Mouse (Mus musculus) embryonic facial prominence, embryonic 15.5 days (tissue): ENCODE data around the gene Cyp46a1. TPM values are rescaled to one million over a fixed set of nuclear protein-coding genes. Genes with fewer than 3 reads are reported as not detected.

Experiments used
- ATAC-seq: fragments of 200-750 bp; cut with Nextera tagmentation; 2 replicates; pipeline ENCODE4 v1.8.0; 2017; ENCODE audit warnings: low read depth, moderate TSS enrichment; ENCODE audit not compliant: insufficient number of reproducible peaks, low FRiP score, low TSS enrichment
- H3K27ac ChIP-seq: fragments of 300-500 bp; sonication (generic); replicated peaks from 2 replicates; pipeline ENCODE4 v1.5.1; 2015; ENCODE audit warnings: mild to moderate bottlenecking, inconsistent platforms
- H3K27me3 ChIP-seq: fragments of 300-500 bp; sonication (generic); 2 replicates; pipeline ENCODE4 v1.6.1; 2015; ENCODE audit warnings: inconsistent platforms
- H3K36me3 ChIP-seq: fragments of 300-500 bp; sonication (generic); 2 replicates; pipeline ENCODE4 v1.6.1; 2015; ENCODE audit warnings: mild to moderate bottlenecking, inconsistent platforms
- H3K4me1 ChIP-seq: fragments of 300-500 bp; sonication (generic); 2 replicates; pipeline ENCODE4 v1.6.1; 2015; ENCODE audit warnings: inconsistent platforms
- H3K4me2 ChIP-seq: fragments of 300-500 bp; sonication (generic); replicated peaks from 2 replicates; pipeline ENCODE4 v1.6.1; 2015; ENCODE audit warnings: mild to moderate bottlenecking, inconsistent platforms
- H3K4me3 ChIP-seq: fragments of 300-500 bp; sonication (generic); replicated peaks from 2 replicates; pipeline ENCODE4 v1.5.1; 2015; ENCODE audit warnings: mild to moderate bottlenecking, inconsistent platforms
- H3K9ac ChIP-seq: fragments of 300-500 bp; sonication (generic); 2 replicates; pipeline ENCODE4 v1.6.1; 2015; ENCODE audit warnings: inconsistent platforms
- H3K9me3 ChIP-seq: fragments of 300-500 bp; sonication (generic); replicated peaks from 2 replicates; pipeline ENCODE4 v1.6.1; 2016; ENCODE audit warnings: inconsistent platforms
- WGBS: fragments of 180-500 bp; shearing (Covaris S2); methylation state at CpG from one replicate; pipeline ENCODE4 v1.1.7; 2015; 5-methylcytosine and 5-hydroxymethylcytosine counted together
- polyA plus RNA-seq: library from polyadenylated mRNA; unstranded; fragments of >200 nt; fragmentation: Nextera tagmentation; extraction: Ambion mirVana; gene quantifications from 2 replicates; pipeline ENCODE4 v1.2.1, GENCODE M21; 2015

The Cyp46a1 gene
- polyA plus RNA-seq, 1 experiment from 2014 or later, result 9.5 TPM

DNA sequence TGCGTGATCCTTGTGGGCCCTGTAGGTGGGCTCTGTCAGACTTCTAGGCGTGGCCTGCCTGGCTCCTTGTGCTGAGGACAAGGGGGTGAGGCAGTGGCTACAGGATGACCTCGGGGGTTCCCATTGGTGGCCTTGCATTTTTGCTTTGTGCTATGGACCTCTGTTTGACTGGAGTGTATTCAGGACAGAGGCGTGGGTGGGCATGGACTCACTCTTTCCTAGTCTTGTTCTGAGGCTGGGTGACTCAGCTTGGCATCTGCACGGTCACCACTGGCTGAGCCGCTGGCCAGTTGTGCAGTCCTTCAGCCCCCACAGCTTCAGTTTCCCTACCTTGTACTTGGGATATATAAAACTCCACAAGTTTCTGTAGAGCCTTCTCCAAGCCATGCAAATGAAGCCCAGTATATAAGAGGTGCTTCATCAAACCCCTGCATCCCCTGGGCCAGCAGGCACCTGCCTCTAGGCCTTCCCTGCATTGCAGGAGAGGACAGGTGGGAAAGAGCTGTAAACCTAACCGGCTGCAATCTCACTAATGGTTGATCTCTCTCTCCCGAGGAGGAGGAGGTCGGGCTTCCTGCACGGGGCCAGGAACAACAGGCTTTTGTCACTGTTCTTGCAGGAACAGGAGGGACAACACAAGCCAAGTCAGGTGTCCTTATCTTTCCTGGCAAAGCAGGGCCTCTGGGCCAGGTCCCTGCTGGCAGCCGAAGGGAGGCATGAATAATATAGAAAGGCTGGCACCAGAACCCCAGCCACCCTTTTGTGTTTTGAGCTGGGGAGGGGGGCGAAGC is 58.3 kb downstream of the Cyp46a1 start:
- no peak overlapping the region for H3K27ac ChIP-seq
- H3K4me2 ChIP-seq, result no peak overlapping the region

DNA sequence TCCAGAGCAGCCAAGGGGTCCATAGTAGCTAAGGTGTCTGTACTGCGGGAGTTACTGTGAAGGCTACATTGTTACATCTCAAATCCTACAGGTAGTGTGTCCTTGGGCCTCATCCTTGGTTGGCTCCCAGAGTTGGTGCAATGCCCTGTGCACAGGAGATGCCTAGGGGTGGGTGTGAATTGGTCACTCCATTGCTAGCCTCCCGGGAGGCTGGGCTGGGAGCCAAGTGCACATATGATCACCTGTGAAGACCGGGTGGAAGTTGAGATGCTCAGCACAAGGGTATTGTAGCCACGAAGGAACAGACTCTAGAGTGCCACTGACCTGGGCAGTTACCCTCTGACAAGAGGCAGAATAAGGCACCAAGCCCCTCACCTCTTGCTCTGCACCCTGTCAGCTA is 58.9 kb downstream of the Cyp46a1 start:
- Histone ChIP-seq H3K4me2 (no peak overlapping the region), H3K27me3 (no peaks in the 10 kb centered on the region), H3K4me1 (peaks cover 10% of the 10 kb centered on the region; the same call in 1 of the 2 replicates), H3K27ac (no peak overlapping the region), H3K9ac (no peak overlapping the region), H3K36me3 (no peaks in the 10 kb centered on the region), H3K4me3 (no peak overlapping the region), H3K9me3 (no peaks in the 10 kb centered on the region)
- ATAC-seq, result no peak
- 76% methylated on average over 4 of the region's 4 CpGs for WGBS

More for the DNA sequence above, 58.3 kb downstream of the Cyp46a1 start:
- no peaks in the 10 kb centered on the region for H3K9me3 ChIP-seq
- no peak for ATAC-seq
- H3K4me1 ChIP-seq, result peaks cover 16% of the 10 kb centered on the region; the same call in 1 of the 2 replicates
- no peaks in the 10 kb centered on the region for H3K27me3 ChIP-seq
- WGBS, result 61% methylated on average over 12 of the region's 12 CpGs
- H3K9ac ChIP-seq, result no peak overlapping the region
- H3K4me3 ChIP-seq, result no peak overlapping the region
- no peaks in the 10 kb centered on the region for H3K36me3 ChIP-seq

DNA sequence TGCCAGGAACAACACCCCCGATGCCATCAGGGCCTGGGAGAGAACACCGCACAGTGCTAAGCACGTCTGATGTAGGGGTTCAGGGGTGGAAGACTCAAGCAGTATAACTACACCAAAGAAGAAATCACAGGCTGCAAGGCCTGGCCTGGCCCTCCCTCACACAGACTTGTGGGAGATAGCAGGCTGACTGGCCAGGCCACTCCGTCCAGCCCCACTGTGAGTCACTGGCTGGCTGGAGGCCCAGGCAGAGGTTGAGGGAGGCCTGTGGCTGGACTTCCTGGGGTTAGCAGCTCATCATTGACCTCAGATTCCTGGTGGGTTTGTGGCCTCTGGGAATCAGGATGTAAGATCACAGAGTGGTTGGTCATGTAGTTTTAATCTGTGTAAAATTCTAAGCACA is 59.5 kb downstream of the Cyp46a1 start:
- no peak overlapping the region for H3K4me3 ChIP-seq
- no peak overlapping the region for H3K27ac ChIP-seq
- no peaks in the 10 kb centered on the region for H3K9me3 ChIP-seq
- no peak for ATAC-seq
- 72% methylated on average over 4 of the region's 4 CpGs for WGBS
- no peaks in the 10 kb centered on the region for H3K27me3 ChIP-seq
- peaks cover 10% of the 10 kb centered on the region; the same call in 1 of the 2 replicates for H3K4me1 ChIP-seq
- no peak overlapping the region for H3K9ac ChIP-seq
- H3K36me3 ChIP-seq, result no peaks in the 10 kb centered on the region
- H3K4me2 ChIP-seq, result no peak overlapping the region

DNA sequence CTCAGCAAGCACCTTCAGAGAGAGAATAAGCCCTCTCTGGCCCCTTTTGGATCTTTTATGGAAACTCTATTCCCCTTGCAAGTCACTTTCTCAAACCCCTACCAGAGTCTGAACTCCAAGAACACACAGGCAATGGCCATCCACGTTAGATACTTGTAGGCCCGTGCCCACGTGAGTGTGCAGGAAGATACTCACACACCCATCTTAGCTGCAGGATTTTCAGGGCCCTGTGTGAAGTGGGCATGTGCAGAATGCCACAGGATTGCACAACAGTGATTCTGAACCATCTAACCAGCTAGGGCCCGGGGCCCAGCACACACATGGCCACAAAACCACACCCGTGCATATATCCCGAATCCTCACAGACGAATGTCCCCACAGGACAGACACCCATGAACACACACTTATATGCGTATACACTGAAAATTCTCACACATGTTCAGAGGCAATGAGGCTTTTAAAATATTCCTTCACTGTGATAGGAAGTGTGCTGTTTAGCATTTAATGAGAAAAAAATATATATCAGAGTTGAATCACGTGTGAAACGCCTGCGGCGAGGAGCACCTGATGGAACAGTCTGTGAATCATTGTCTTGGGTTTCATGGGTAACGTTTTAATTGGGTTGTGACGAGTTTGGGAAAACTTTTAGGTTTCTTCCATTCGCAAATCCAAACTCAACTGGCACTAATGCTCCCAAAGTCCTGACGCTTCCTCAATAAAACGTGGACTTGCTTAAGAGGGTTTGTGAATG is 60.5 kb downstream of the Cyp46a1 start:
- no peak for ATAC-seq
- Histone ChIP-seq H3K36me3 (no peaks in the 10 kb centered on the region), H3K9me3 (no peaks in the 10 kb centered on the region), H3K4me1 (peaks cover 10% of the 10 kb centered on the region; the same call in 1 of the 2 replicates), H3K27ac (no peak overlapping the region), H3K9ac (no peak overlapping the region), H3K27me3 (no peaks in the 10 kb centered on the region), H3K4me3 (no peak overlapping the region), H3K4me2 (no peak overlapping the region)
- WGBS, result 77% methylated on average over 17 of the region's 17 CpGs

DNA sequence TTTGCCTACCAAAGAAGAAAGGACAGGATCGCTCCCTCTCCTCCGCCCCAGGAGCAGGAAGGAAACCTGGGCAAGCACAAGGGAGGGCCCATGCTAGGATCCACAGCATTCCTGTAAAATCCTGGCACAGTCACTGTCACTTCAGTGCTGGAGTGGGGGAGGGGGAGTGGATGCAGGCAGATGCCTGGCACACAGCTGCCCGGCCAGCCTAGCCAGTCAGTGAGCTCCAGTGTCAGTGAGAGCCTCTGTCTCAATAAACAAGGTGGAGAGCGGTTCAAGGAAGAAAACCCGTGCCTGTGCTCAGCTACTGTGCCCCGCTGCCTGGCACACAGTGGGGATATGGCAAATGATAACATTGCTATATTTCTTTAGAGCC is 61.1 kb downstream of the Cyp46a1 start:
- no peak for ATAC-seq
- no peak overlapping the region for H3K4me3 ChIP-seq
- H3K4me1 ChIP-seq, result peaks cover 10% of the 10 kb centered on the region; the same call in 1 of the 2 replicates
- H3K9ac ChIP-seq, result no peak overlapping the region
- H3K4me2 ChIP-seq, result no peak overlapping the region
- WGBS, result 77% methylated on average over 6 of the region's 6 CpGs
- no peak overlapping the region for H3K27ac ChIP-seq
- no peaks in the 10 kb centered on the region for H3K27me3 ChIP-seq
- H3K9me3 ChIP-seq, result no peaks in the 10 kb centered on the region
- no peaks in the 10 kb centered on the region for H3K36me3 ChIP-seq

DNA sequence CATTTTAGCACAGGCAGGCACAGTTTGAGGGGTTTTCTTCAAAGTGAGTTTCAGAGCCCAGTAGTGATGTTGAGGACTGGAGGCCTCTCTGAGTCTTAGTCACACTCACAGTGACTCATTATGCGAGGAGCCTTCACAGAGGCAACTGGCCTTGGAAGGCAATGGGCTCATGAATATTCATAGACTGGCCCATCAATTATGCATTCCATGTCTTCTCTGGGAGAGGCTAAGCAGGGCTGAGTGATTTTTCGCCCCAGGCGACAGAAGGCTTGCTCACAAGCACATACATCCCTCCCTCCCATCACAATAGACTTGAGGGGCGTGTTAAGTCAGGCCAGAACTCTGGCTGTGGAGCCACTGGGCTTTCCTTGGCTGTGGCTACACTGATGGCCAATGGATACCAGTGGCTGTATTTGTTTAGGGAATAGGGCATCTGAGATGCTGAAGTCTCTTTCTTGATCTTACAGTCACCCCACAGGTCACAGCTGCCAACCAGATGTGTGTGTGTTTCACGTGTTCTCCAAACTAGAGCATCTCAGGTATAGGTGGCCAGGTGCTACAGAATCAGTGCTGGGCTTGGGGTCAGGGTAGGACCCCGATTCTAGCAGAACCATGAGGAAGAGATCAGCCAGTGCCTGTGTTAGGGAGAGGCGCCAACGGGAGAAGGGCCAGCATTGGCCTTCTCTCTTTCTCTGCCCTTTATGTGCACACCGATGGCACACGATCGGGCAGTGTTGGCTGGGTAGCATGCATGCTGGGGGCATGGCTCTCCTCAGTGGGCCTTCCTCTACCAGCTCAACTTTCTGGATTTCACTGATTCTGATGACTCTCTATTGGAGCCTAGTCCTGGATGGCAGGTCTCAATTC is 62.1 kb downstream of the Cyp46a1 start:
- Histone ChIP-seq H3K9ac (no peak overlapping the region), H3K27me3 (no peaks in the 10 kb centered on the region), H3K27ac (no peak overlapping the region), H3K4me1 (peaks cover 10% of the 10 kb centered on the region; the same call in 1 of the 2 replicates), H3K4me2 (no peak overlapping the region), H3K4me3 (no peak overlapping the region), H3K36me3 (no peaks in the 10 kb centered on the region), H3K9me3 (no peaks in the 10 kb centered on the region)
- 66% methylated on average over 11 of the region's 11 CpGs for WGBS
- ATAC-seq, result peak; percentile 47; the same call in 1 of the 2 replicates

DNA sequence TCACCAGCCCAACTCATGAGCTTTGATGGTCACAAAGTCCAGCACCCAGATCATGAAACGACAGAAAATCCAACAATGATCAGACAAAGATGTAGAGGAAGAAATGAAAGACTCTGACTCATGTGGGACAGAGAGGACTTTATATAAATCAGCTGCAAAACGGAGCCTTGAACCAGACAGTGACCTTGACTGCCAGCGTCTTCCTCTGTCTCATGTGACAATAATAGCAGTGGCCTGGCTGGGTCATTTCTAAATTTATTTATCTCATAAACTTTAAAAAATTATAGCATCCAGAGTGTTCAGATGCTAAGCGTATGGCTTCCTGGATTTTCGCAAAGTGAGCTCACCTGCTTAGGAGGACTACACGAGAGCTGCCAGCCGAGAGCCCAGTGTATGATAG is 64.5 kb downstream of the Cyp46a1 start:
- Histone ChIP-seq H3K27ac (no peak overlapping the region), H3K36me3 (no peaks in the 10 kb centered on the region), H3K9me3 (no peaks in the 10 kb centered on the region), H3K27me3 (no peaks in the 10 kb centered on the region), H3K9ac (no peak overlapping the region), H3K4me1 (peaks cover 7% of the 10 kb centered on the region; the same call in 1 of the 2 replicates), H3K4me3 (no peak overlapping the region), H3K4me2 (no peak overlapping the region)
- no peak for ATAC-seq
- 80% methylated on average over 7 of the region's 7 CpGs for WGBS

DNA sequence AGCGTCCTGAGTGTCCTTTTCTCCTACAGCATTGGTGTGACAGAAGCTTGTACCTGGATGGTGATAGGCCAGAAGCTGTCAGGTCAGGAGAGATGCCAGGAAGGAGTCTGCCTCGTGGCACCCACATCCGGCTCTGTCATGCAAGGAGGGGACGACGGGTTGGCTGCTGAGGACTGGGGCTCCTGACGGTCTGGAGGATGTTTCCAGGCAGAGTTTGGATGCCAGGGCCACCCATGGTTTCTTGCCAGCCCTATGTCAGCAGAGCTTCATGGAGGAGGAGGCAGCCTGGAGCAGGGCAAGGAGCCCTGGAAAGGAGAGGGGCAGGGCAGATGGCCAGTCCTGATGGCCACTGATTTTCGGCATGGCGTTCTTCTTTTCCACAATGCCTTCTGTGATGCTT is 65.0 kb downstream of the Cyp46a1 start:
- peaks cover 7% of the 10 kb centered on the region; the same call in 1 of the 2 replicates for H3K4me1 ChIP-seq
- no peak overlapping the region for H3K27ac ChIP-seq
- no peak overlapping the region for H3K4me2 ChIP-seq
- H3K27me3 ChIP-seq, result no peaks in the 10 kb centered on the region
- no peak overlapping the region for H3K4me3 ChIP-seq
- no peak overlapping the region for H3K9ac ChIP-seq
- 82% methylated on average over 8 of the region's 8 CpGs for WGBS
- no peak for ATAC-seq
- no peaks in the 10 kb centered on the region for H3K36me3 ChIP-seq
- no peaks in the 10 kb centered on the region for H3K9me3 ChIP-seq

DNA sequence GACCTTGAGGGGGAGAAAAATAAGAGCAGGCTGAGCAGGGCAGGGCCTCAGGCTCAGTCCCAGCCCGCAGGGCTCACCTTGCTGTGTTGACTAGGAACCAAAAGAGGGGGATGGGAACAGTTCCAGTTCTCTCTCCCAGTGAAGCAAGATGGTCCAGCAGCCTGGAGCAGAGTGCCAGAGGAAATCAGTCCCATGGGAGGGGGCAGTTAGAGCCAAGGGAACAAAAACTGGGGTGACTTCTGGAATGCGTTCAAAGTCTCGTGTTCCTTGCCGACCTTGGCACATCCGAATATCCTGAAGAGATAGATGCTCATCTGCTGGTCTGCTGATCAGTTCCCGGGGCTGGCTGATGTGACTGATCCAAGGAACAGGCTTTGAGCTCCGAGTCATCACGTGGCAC is 66.8 kb downstream of the Cyp46a1 start:
- WGBS, result 71% methylated on average over 8 of the region's 8 CpGs
- no peaks in the 10 kb centered on the region for H3K27me3 ChIP-seq
- no peaks in the 10 kb centered on the region for H3K36me3 ChIP-seq
- ATAC-seq, result no peak
- no peak overlapping the region for H3K4me2 ChIP-seq
- H3K9me3 ChIP-seq, result no peaks in the 10 kb centered on the region
- peaks cover 9% of the 10 kb centered on the region; the same call in 1 of the 2 replicates for H3K4me1 ChIP-seq
- no peak overlapping the region for H3K9ac ChIP-seq
- no peak overlapping the region for H3K27ac ChIP-seq
- H3K4me3 ChIP-seq, result no peak overlapping the region

DNA sequence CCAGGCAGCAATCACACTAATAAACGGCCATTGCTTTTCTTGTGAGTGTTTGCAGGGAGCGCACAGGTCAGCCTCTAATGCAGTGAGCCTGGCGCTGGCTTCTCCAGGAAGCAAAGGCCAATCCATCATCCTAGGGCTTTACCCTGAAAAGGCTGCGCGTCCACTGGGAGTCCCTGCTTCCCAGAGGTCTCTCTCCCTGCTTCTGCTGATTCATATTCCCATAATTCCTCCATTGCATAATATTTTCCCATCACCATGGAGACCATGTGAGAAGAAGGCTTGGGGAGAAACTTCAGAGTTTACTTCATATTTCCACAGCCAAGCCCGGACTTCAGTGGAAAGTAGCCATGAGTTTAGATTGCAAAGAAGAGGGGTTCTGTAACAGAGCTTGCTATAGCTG is 69.8 kb downstream of the Cyp46a1 start:
- Histone ChIP-seq H3K4me2 (no peak overlapping the region), H3K4me3 (no peak overlapping the region), H3K27me3 (no peaks in the 10 kb centered on the region), H3K36me3 (no peaks in the 10 kb centered on the region), H3K9me3 (no peaks in the 10 kb centered on the region), H3K27ac (no peak overlapping the region), H3K4me1 (0 out of 2 replicates have a peak, but pooled peaks cover 6% of the 10 kb centered on the region), H3K9ac (no peak overlapping the region)
- 72% methylated on average over 6 of the region's 6 CpGs for WGBS
- ATAC-seq, result no peak

DNA sequence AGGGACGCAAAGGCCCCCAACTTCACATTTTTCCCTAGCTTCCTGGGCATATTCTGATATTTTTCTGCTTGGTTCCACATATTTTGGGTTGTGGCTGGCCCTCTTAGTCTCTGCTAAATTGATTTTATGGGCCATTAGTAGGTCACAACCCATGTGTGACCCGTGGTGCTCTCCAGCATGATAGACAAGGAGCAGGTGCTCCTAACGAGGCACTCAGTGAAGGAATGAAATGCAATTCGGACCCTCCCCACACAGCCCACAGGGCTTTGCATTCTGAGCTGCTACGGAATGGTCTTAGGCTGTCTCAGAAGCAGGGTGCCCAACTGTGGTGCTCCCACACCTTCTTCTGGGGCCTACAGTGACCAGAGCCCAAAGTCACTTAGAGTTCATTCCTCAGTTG is 74.9 kb downstream of the Cyp46a1 start:
- ATAC-seq, result no peak
- H3K4me2 ChIP-seq, result no peak overlapping the region

More for the DNA sequence above, 74.9 kb downstream of the Cyp46a1 start:
- WGBS, result 54% methylated on average over 5 of the region's 5 CpGs
- Histone ChIP-seq H3K27ac (no peak overlapping the region), H3K36me3 (no peaks in the 10 kb centered on the region), H3K4me3 (no peak overlapping the region), H3K9ac (no peak overlapping the region), H3K9me3 (no peaks in the 10 kb centered on the region), H3K27me3 (no peaks in the 10 kb centered on the region), H3K4me1 (peaks cover 12% of the 10 kb centered on the region; the same call in 1 of the 2 replicates)
